Mouse (Mus musculus) kidney, adult 2 months (tissue): ENCODE data around the gene Pcf11.

Experiments used
- CTCF ChIP-seq: fragments of 200-500 bp; conservative IDR thresholded peaks from 2 replicates; pipeline ENCODE4 v1.5.1; 2011; ENCODE audit warnings: low read depth, mild to moderate bottlenecking, control low read depth, low read length, moderate library complexity, mixed read lengths; ENCODE audit not compliant: insufficient read depth, insufficient read length
- POLR2A ChIP-seq: fragments of 200-500 bp; IDR thresholded peaks from one replicate; pipeline ENCODE4 v1.6.1; 2011; ENCODE audit warnings: low read depth, low read length, control low read depth

- TF ChIP-seq CTCF: no peak
- TF ChIP-seq POLR2A: no peak
Observed at GRCm38 (mm10) chr7:92656386-92656785, 13.3 kb downstream of the Pcf11 start.
